Mouse (Mus musculus) embryonic facial prominence, embryonic 14.5 days (tissue): ENCODE data around the gene Dnajc2. TPM values are rescaled to one million over a fixed set of nuclear protein-coding genes. Genes with fewer than 3 reads are reported as not detected.

Experiments used
- ATAC-seq: fragments of 200-750 bp; cut with Nextera tagmentation; 2 replicates; pipeline ENCODE4 v1.8.0; 2017; ENCODE audit warnings: low read depth, moderate number of reproducible peaks, moderate TSS enrichment
- DNase-seq: peaks from one replicate; pipeline ENCODE4 v3.0.0-alpha.2; 2015; ENCODE audit warnings: low spot score
- H3K27ac ChIP-seq: fragments of 300-500 bp; sonication (generic); replicated peaks from 2 replicates; pipeline ENCODE4 v1.5.1; 2014; ENCODE audit warnings: low read depth, mild to moderate bottlenecking, low read length, moderate library complexity
- H3K27me3 ChIP-seq: fragments of 300-500 bp; sonication (generic); replicated peaks from 2 replicates; pipeline ENCODE4 v1.6.1; 2014; ENCODE audit warnings: low read length; ENCODE audit not compliant: control insufficient read depth, insufficient read depth
- H3K36me3 ChIP-seq: fragments of 300-500 bp; sonication (generic); 2 replicates; pipeline ENCODE4 v1.6.1; 2014; ENCODE audit warnings: low read length, mixed read lengths; ENCODE audit not compliant: control insufficient read depth, insufficient read depth
- H3K4me1 ChIP-seq: fragments of 300-500 bp; sonication (generic); 2 replicates; pipeline ENCODE4 v1.6.1; 2014; ENCODE audit warnings: antibody characterized with exemption, low read length; ENCODE audit not compliant: control insufficient read depth, insufficient read depth
- H3K4me2 ChIP-seq: fragments of 300-500 bp; sonication (generic); 2 replicates; pipeline ENCODE4 v1.6.1; 2014; ENCODE audit warnings: low read depth, mild to moderate bottlenecking, low read length, moderate library complexity, mixed read lengths
- H3K4me3 ChIP-seq: fragments of 300-500 bp; sonication (generic); 2 replicates; pipeline ENCODE4 v1.5.1; 2014; ENCODE audit warnings: low read depth, mild to moderate bottlenecking, low read length
- H3K9ac ChIP-seq: fragments of 300-500 bp; sonication (generic); 2 replicates; pipeline ENCODE4 v1.6.1; 2014; ENCODE audit warnings: low read depth, mild to moderate bottlenecking, low read length, moderate library complexity, mixed read lengths
- H3K9me3 ChIP-seq: fragments of 300-500 bp; sonication (generic); 2 replicates; pipeline ENCODE4 v1.6.1; 2016; ENCODE audit warnings: low read length; ENCODE audit not compliant: control insufficient read depth
- WGBS: fragments of 180-500 bp; shearing (Covaris S2); extraction: QIAGEN DNeasy Blood & Tissue Kit; methylation state at CpG from one replicate; pipeline ENCODE4 v1.1.7; 2014; 5-methylcytosine and 5-hydroxymethylcytosine counted together
- polyA plus RNA-seq: library from polyadenylated mRNA; unstranded; fragments of >200 nt; fragmentation: Nextera tagmentation; extraction: Ambion mirVana; gene quantifications from 2 replicates; pipeline ENCODE4 v1.2.1, GENCODE M21; 2014

Dnajc2 gene
- polyA plus RNA-seq, 1 experiment from 2014 or later = 56.4 TPM

DNA sequence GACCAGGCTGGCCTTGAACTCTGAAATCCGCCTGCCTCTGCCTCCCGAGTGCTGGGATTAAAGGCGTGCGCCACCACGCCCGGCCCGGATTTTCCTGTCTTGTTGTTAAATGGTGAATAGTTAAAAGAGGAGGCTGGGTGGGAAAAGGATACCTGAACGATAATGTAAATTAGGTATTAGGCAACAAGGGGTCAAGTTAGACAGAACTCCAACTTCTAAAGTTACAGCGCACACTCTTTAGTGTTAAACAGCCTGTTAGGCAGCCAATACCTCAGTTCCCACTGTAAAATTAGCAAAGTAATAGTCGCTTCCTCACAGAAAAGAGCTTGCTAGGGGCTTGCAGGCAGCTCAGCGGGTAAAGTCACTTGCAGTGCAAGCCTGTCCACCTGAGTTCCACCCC lies 49.0 kb downstream of the Dnajc2 start:
- no peak for DNase-seq
- Histone ChIP-seq H3K4me3 (no peak overlapping the region), H3K9me3 (no peaks in the 10 kb centered on the region), H3K27ac (no peak overlapping the region), H3K9ac (no peak overlapping the region), H3K4me1 (peaks cover 10% of the 10 kb centered on the region), H3K36me3 (peaks cover 20% of the 10 kb centered on the region), H3K4me2 (no peak overlapping the region), H3K27me3 (no peaks in the 10 kb centered on the region)
- no peak for ATAC-seq
- 83% methylated on average over 11 of the region's 11 CpGs for WGBS

- DNase-seq = peak; percentile 77
- H3K4me3 ChIP-seq = peak overlapping the region; percentile 7
- no peak overlapping the region for H3K9ac ChIP-seq
- ATAC-seq = no peak
- 31% methylated on average over 10 of the region's 10 CpGs for WGBS
- peak overlapping the region; percentile 13; the same call in 1 of the 2 replicates for H3K4me2 ChIP-seq
- H3K9me3 ChIP-seq = no peaks in the 10 kb centered on the region
- no peaks in the 10 kb centered on the region for H3K27me3 ChIP-seq
- peaks cover 17% of the 10 kb centered on the region for H3K36me3 ChIP-seq
- H3K27ac ChIP-seq = no peak overlapping the region
- H3K4me1 ChIP-seq = peaks cover 10% of the 10 kb centered on the region
Observed at GRCm38 (mm10) chr5:21735584-21735983, 49.5 kb downstream of the Dnajc2 start.

DNA sequence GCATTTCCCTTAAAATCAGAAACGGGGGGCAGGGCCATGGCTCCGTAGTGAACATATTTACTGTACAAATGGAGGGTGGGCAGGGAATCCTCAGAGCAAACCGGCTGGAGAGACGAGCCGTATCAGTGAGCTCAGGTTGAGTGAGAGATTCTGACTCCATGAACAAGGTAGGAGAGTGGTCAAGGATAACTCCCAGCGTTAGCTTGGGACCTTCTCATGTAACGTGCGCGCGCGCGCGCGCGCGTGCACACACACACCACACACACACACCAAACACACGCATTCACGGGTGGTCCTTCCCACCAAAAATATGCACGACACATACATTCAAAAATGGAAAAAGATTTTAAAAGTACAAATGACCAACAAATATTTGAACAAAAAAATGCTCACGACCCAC lies 50.0 kb downstream of the Dnajc2 start:
- no peak overlapping the region for H3K9ac ChIP-seq
- DNase-seq (no peak), ATAC-seq (no peak)
- peak overlapping the region; percentile 13; the same call in 1 of the 2 replicates for H3K4me2 ChIP-seq
- peaks cover 10% of the 10 kb centered on the region for H3K4me1 ChIP-seq
- H3K4me3 ChIP-seq = peak overlapping the region; percentile 7
- WGBS = 82% methylated on average over 20 of the region's 20 CpGs
- H3K36me3 ChIP-seq = peaks cover 13% of the 10 kb centered on the region
- H3K9me3 ChIP-seq = no peaks in the 10 kb centered on the region
- H3K27ac ChIP-seq = no peak overlapping the region
- no peaks in the 10 kb centered on the region for H3K27me3 ChIP-seq

DNA sequence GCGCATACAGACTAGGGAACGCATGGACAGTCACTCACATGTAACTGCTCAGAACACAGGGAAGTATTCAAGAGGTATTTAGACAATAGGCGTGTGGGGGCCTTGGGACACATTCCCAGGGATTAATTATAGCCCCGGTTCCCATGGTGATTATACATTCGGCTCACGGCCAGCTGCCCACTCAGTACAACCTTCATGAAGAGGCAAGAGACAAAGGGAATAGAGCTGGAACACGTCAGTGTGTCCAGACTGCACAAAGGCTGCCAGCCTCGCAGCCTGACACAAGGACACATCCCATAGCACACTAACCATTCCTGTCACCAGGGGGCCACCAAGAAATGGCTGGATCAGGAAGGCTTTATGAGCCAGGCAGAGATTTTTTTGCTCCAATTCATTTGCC lies 52.1 kb downstream of the Dnajc2 start:
- Histone ChIP-seq H3K4me1 (peaks cover 7% of the 10 kb centered on the region), H3K27ac (no peak overlapping the region; the same call in 1 of the 2 replicates), H3K9ac (no peak overlapping the region), H3K4me2 (no peak overlapping the region), H3K27me3 (no peaks in the 10 kb centered on the region), H3K4me3 (no peak overlapping the region), H3K36me3 (no peaks in the 10 kb centered on the region), H3K9me3 (no peaks in the 10 kb centered on the region)
- ATAC-seq (peak; percentile 82), DNase-seq (peak; percentile 79)
- WGBS = 32% methylated on average over 8 of the region's 8 CpGs

DNA sequence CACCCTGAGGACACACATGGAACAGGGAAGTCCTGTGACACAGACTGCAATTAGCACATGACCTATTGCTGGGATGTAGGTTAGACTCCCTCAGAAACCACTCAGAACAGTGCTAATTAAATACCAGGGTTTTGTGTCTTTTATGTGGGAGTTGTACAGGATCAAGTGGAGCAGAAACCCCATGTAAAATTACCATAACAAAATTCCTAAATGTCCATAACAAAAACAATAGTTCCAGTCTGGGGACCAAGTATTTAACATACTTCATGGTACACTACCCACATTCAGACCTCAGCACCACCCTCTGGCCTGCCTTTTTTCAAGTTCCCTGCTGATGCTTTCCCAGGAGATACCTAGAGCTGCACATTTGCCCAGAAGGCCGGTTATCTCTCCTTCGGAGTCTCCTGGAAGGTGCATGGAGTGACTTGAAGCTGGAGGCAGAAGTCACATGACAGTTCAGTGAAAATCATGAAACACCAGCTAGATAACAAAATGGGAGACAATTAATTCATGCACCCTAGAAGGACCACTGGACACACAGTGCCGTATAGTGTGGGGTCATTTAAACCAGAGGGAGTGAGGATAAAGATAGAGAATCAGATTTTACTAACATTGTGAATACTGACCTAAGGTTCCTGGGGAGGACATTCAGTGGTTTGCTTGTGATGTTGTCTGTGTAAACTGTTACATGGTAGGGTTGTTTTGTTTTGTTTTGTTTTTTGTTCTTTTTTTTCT lies 52.7 kb downstream of the Dnajc2 start:
- no peaks in the 10 kb centered on the region for H3K36me3 ChIP-seq
- H3K9me3 ChIP-seq = no peaks in the 10 kb centered on the region
- no peak overlapping the region for H3K9ac ChIP-seq
- H3K27me3 ChIP-seq = no peaks in the 10 kb centered on the region
- no peak overlapping the region for H3K4me3 ChIP-seq
- no peak overlapping the region for H3K4me2 ChIP-seq
- H3K4me1 ChIP-seq = peaks cover 3% of the 10 kb centered on the region; the same call in 1 of the 2 replicates
- 69% methylated on average over 3 of the region's 3 CpGs for WGBS
- DNase-seq (peak; percentile 34), ATAC-seq (peak; percentile 16; the same call in 1 of the 2 replicates)
- H3K27ac ChIP-seq = no peak overlapping the region; the same call in 1 of the 2 replicates

GRCm38 (mm10) chr5:21729107-21729506 lies 55.9 kb downstream of the Dnajc2 start:
- Histone ChIP-seq H3K9ac (no peak overlapping the region), H3K4me2 (no peak overlapping the region), H3K27ac (no peak overlapping the region), H3K4me3 (no peak overlapping the region), H3K4me1 (peaks cover 3% of the 10 kb centered on the region; the same call in 1 of the 2 replicates), H3K36me3 (no peaks in the 10 kb centered on the region), H3K27me3 (no peaks in the 10 kb centered on the region), H3K9me3 (no peaks in the 10 kb centered on the region)
- WGBS = 77% methylated on average over 5 of the region's 5 CpGs
- ATAC-seq (no peak), DNase-seq (no peak)

DNA sequence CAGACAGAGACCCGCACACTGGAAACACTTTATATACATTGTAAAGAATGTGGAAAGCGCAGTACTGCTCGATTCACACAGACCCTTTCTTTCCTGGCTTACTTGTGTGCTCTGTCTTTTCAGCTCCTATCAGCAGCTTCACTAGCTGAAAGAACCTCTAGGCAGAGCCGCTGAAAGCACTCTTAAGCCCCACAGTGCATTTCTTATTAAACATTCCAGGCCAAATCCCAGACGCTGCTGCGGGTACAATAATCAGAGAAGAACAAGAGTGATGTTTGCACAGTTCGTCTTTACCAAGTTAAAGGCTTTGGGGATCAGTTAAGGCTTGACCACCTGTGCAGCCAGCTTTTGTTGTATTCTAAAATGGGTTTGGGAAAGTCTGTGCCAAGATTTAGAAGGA lies 60.2 kb downstream of the Dnajc2 start:
- WGBS = 24% methylated on average over 7 of the region's 7 CpGs
- Histone ChIP-seq H3K36me3 (no peaks in the 10 kb centered on the region), H3K4me2 (no peak overlapping the region), H3K27me3 (no peaks in the 10 kb centered on the region), H3K9ac (no peak overlapping the region), H3K4me1 (no peaks in the 10 kb centered on the region), H3K27ac (peak overlapping the region; percentile 53), H3K9me3 (no peaks in the 10 kb centered on the region), H3K4me3 (no peak overlapping the region)
- peak; percentile 64 for DNase-seq
- ATAC-seq = peak; percentile 66

GRCm38 (mm10) chr5:21724427-21724826 lies 60.6 kb downstream of the Dnajc2 start:
- peak; percentile 56 for DNase-seq
- H3K27me3 ChIP-seq = no peaks in the 10 kb centered on the region

DNA sequence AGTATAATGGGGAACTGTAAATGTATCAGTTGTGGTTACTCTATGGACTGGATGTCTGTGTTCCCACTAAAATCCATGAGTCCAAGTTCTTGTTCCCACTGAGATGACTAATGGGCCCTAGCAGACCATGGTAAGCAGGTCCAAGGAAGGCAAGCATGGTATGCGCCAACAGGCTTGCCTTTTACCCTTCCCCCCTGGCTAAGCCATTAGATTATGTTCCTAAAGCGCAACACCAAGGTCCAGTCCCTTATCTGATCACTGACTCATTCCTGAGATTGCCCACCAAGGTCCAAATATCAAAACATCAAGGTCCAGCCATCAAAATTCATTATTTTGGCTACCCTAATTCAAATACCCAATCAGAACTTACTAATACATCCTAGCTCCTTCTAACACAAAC lies 65.8 kb downstream of the Dnajc2 start:
- DNase-seq (no peak), ATAC-seq (no peak)
- no peak overlapping the region for H3K9ac ChIP-seq
- 91% methylated on average over 2 of the region's 2 CpGs for WGBS
- no peak overlapping the region for H3K4me3 ChIP-seq
- H3K9me3 ChIP-seq = no peaks in the 10 kb centered on the region
- H3K36me3 ChIP-seq = no peaks in the 10 kb centered on the region
- no peak overlapping the region for H3K4me2 ChIP-seq
- H3K27ac ChIP-seq = no peak overlapping the region
- no peaks in the 10 kb centered on the region for H3K27me3 ChIP-seq
- H3K4me1 ChIP-seq = no peaks in the 10 kb centered on the region

More at GRCm38 (mm10) chr5:21724427-21724826, 60.6 kb downstream of the Dnajc2 start:
- peak; percentile 71; the same call in 1 of the 2 replicates for ATAC-seq
- Histone ChIP-seq H3K9ac (no peak overlapping the region), H3K4me1 (no peaks in the 10 kb centered on the region), H3K4me3 (no peak overlapping the region), H3K9me3 (no peaks in the 10 kb centered on the region), H3K27ac (peak overlapping the region; percentile 53), H3K36me3 (no peaks in the 10 kb centered on the region), H3K4me2 (no peak overlapping the region)
- WGBS = 33% methylated on average over 1 of the region's 1 CpGs
